Comparison of ENCODE assay signal across 8 mouse cellular contexts in the genomic region with DNA sequence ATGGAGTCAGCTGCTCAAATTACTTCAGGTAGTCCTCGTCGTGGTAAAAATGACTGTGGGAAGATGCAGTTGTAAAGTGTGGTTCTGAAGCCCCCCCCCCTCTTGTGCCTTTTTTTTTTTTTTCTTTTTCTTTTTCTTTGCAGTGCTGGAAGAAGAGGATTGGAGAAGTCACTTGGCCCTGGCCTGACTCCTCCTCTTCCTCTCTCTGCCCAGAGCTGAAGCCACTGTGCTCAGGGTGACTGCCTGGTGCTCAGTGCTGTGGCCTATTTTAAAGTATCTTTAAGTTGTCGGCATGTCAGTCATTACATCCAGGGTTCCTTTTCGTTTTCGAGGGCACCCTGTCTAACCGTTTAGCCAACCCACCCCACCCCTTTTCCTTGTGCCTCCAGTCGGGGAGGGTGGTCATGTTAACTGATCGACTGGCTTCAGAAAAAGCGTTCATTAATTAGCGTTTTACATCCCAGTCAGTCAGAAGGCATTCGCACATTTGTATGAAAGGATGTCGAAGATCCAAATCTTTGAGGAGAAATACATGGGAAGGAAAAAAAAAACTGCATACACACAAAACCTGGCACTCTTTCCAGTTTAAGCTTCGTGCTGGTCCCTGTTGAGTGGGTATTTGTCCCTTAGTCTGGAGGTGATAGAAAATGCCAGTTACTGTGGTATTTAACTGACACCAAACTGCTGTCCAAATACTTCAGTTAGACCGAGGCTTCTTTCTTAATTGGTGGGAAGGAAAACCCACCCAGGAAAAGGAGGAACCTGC.
DNase-seq lines count a peak whose midpoint lies in the region; ATAC-seq and TF ChIP-seq lines count a peak whose summit lies in the region.

No protein-coding gene starts in this region.

- 25% methylated on average over 14 of the region's 14 CpGs for WGBS in lung, embryonic 14.5 days
- WGBS in embryonic facial prominence, embryonic 12.5 days: 19% methylated on average over 14 of the region's 14 CpGs
- WGBS in midbrain, embryonic 13.5 days: 16% methylated on average over 14 of the region's 14 CpGs

- peak overlapping the region; percentile 47; the same call in 1 of the 2 replicates for H3K9ac ChIP-seq in lung, embryonic 14.5 days
- peak overlapping the region; percentile 44; the same call in 1 of the 2 replicates for H3K9ac ChIP-seq in embryonic facial prominence, embryonic 12.5 days
- no peak overlapping the region for H3K9ac ChIP-seq in midbrain, embryonic 13.5 days (replicated peaks)

- peak; percentile 40 for DNase-seq in lung, embryonic 14.5 days
- no peak for DNase-seq in lung, postnatal 10 days
- DNase-seq in induced T-regulatory cell, adult 2 months (ENCODE audit: low read depth): peak; percentile 43
- DNase-seq in gastrocnemius, adult 18-20 months (ENCODE audit: low spot score): no peak
- DNase-seq in left cerebral cortex, adult 2 months (ENCODE audit: extremely low spot score in 1 of 2, low spot score in 2 of 2): no peak

- peak overlapping the region; percentile 26 for H3K4me3 ChIP-seq in lung, embryonic 14.5 days (ENCODE audit: low read depth, low read length)
- H3K4me3 ChIP-seq in embryonic facial prominence, embryonic 12.5 days: peak overlapping the region; percentile 25
- no peak overlapping the region for H3K4me3 ChIP-seq in midbrain, embryonic 13.5 days (replicated peaks)
- H3K4me3 ChIP-seq in left cerebral cortex, adult 2 months: no peak overlapping the region; the same call in 1 of the 2 replicates

- no peak for ATAC-seq in lung, embryonic 14.5 days (ENCODE audit: insufficient read depth)
- ATAC-seq in embryonic facial prominence, embryonic 12.5 days (ENCODE audit: insufficient number of reproducible peaks, insufficient read depth, low FRiP score, low TSS enrichment): no peak
- no peak for ATAC-seq in midbrain, embryonic 13.5 days
- no peak for ATAC-seq in activated CD4-positive, CD25-positive, alpha-beta regulatory T cell, adult 4 months

- intact Hi-C loops in left cerebral cortex, adult 2 months (cut with DNase I): no loop called here

- peaks cover 38% of the 10 kb centered on the region for H3K4me1 ChIP-seq in lung, embryonic 14.5 days (ENCODE audit: insufficient read depth)
- peaks cover 27% of the 10 kb centered on the region for H3K4me1 ChIP-seq in embryonic facial prominence, embryonic 12.5 days
- H3K4me1 ChIP-seq in midbrain, embryonic 13.5 days (replicated peaks): peaks cover 21% of the 10 kb centered on the region

- H3K27ac ChIP-seq in lung, embryonic 14.5 days (ENCODE audit: low read depth): peak overlapping the region; percentile 91
- H3K27ac ChIP-seq in embryonic facial prominence, embryonic 12.5 days: peak overlapping the region; percentile 82
- no peak overlapping the region for H3K27ac ChIP-seq in midbrain, embryonic 13.5 days
- no peak overlapping the region; the same call in 1 of the 2 replicates for H3K27ac ChIP-seq in left cerebral cortex, adult 2 months

- H3K4me2 ChIP-seq in lung, embryonic 14.5 days: peak overlapping the region; percentile 70
- H3K4me2 ChIP-seq in embryonic facial prominence, embryonic 12.5 days (replicated peaks): peak overlapping the region; percentile 58
- peak overlapping the region; percentile 41 for H3K4me2 ChIP-seq in midbrain, embryonic 13.5 days (replicated peaks)

- no peaks in the 10 kb centered on the region for H3K27me3 ChIP-seq in lung, embryonic 14.5 days (ENCODE audit: insufficient read depth, low read length)
- H3K27me3 ChIP-seq in embryonic facial prominence, embryonic 12.5 days: no peaks in the 10 kb centered on the region
- H3K27me3 ChIP-seq in midbrain, embryonic 13.5 days: peaks cover 29% of the 10 kb centered on the region

- TF ChIP-seq CTCF in lung, embryonic 14.5 days (IDR thresholded peaks at IDR 0.05; ENCODE audit: low read depth): no peak
- TF ChIP-seq CTCF in left cerebral cortex, adult 2 months (IDR thresholded peaks at IDR 0.05): no peak

- H3K36me3 ChIP-seq in lung, embryonic 14.5 days (ENCODE audit: insufficient read depth): no peaks in the 10 kb centered on the region
- no peaks in the 10 kb centered on the region for H3K36me3 ChIP-seq in embryonic facial prominence, embryonic 12.5 days
- H3K36me3 ChIP-seq in midbrain, embryonic 13.5 days: no peaks in the 10 kb centered on the region

- no peaks in the 10 kb centered on the region for H3K9me3 ChIP-seq in lung, embryonic 14.5 days (ENCODE audit: low read depth, low read length)
- H3K9me3 ChIP-seq in embryonic facial prominence, embryonic 12.5 days: no peaks in the 10 kb centered on the region
- H3K9me3 ChIP-seq in midbrain, embryonic 13.5 days: no peaks in the 10 kb centered on the region

Comparison
In these comparisons a context has a peak if more than half of its experiments do, and no peak if none do; other contexts are left out.
1. DNase-seq: peak in lung, embryonic 14.5 days (single experiment) and induced T-regulatory cell, adult 2 months (single experiment); none in lung, postnatal 10 days (single experiment), gastrocnemius, adult 18-20 months (single experiment) and left cerebral cortex, adult 2 months (0 of 2).
2. H3K27ac ChIP-seq: peak in lung, embryonic 14.5 days (single experiment) and embryonic facial prominence, embryonic 12.5 days (single experiment); none in midbrain, embryonic 13.5 days (single experiment) and left cerebral cortex, adult 2 months (single experiment).
3. H3K4me3 ChIP-seq: peak in lung, embryonic 14.5 days (single experiment) and embryonic facial prominence, embryonic 12.5 days (single experiment); none in midbrain, embryonic 13.5 days (single experiment) and left cerebral cortex, adult 2 months (single experiment).
4. Peak in every context shown above with its lines, with median percentiles within 50 percentile points of each other: H3K4me2 ChIP-seq.